Mouse (Mus musculus) lung, adult 2 months (tissue): ENCODE data around the gene Hps3. TPM values are rescaled to one million over a fixed set of nuclear protein-coding genes. Genes with fewer than 3 reads are reported as not detected.
A peak's percentile ranks its signal among the peaks of the same experiment; 100 is the strongest.

Experiments
- DNase-seq: peaks from one replicate; pipeline ENCODE4 v3.0.0; 2022
- H3K4me1 ChIP-seq: fragments of 200-500 bp; 2 replicates; pipeline ENCODE4 v1.6.1; 2011; ENCODE audit warnings: low read length; ENCODE audit not compliant: control insufficient read depth, insufficient read depth
- H3K4me3 ChIP-seq: fragments of 200-500 bp; replicated peaks from 2 replicates; pipeline ENCODE3; 2011; ENCODE audit warnings: low read depth, mild to moderate bottlenecking, control low read depth, low read length; ENCODE audit errors: extremely low read depth
- CTCF ChIP-seq: fragments of 200-500 bp; IDR thresholded peaks from 2 replicates; pipeline ENCODE4 v1.5.1; 2011; ENCODE audit warnings: mild to moderate bottlenecking, low read length, control low read depth; ENCODE audit not compliant: insufficient read depth
- POLR2A ChIP-seq: fragments of 200-500 bp; IDR thresholded peaks from 2 replicates; pipeline ENCODE4 v1.6.1; 2011; ENCODE audit warnings: low read depth, mild to moderate bottlenecking, control low read depth, low read length, borderline replicate concordance; ENCODE audit errors: extremely low read depth
- WGBS: fragments of 180-500 bp; shearing (Covaris S2); methylation state at CpG from one replicate; pipeline ENCODE4 v1.1.7; 2018; 5-methylcytosine and 5-hydroxymethylcytosine counted together
- polyA plus RNA-seq: library from polyadenylated mRNA; depleted of rRNA; stranded (reverse); fragments of >200 nt; gene quantifications from 2 replicates; pipeline ENCODE4 v1.2.3, GENCODE M21; 2012

Gene Hps3
- polyA plus RNA-seq, 1 experiment, result 19.5 TPM

DNA sequence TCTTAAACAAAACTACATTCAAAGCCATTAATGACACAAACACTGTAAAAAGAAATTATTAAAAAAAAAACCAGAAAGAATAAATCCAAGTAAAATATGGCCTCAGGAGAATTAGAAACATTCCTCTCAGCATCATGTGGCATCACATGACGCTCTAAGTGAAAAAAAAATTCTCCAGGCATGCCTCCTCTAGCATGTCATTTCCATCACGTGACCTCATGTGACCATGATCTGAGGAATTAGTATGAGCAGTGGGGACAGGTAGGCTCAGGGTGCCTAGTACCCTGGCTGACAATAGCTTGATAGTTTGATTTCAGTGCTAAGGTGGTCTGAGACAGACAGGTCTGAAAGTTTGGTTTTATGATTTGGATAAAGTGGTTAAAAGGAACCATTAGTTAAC lies 54.0 kb downstream of the Hps3 start:
- DNase-seq, result no peak
- 81% methylated on average over 2 of the region's 2 CpGs for WGBS
- TF ChIP-seq POLR2A (no peak), CTCF (no peak)
- no peaks in the 10 kb centered on the region for H3K4me1 ChIP-seq
- no peak overlapping the region for H3K4me3 ChIP-seq

DNA sequence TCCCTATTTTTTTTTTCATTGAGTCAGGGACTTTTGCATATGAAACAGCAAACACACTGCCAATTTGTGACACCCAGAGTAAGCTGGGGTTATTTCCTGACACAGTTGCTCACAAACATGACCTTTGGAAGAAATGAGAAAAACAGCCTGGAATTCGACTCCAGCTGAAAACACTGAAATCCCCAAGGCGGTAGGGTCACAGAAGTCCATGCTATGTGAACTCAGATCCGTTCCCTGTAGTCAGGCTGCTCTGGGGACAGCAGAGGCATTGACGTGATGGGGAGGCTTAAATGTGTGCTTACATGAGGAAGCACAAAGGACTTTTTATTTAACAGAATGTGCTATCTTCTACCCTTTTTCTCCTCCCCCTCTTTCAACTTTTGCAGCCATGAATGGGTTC lies 56.6 kb downstream of the Hps3 start:
- WGBS, result 46% methylated on average over 4 of the region's 4 CpGs
- no peak overlapping the region for H3K4me3 ChIP-seq
- no peaks in the 10 kb centered on the region for H3K4me1 ChIP-seq
- TF ChIP-seq CTCF, result no peak
- no peak for TF ChIP-seq POLR2A
- no peak for DNase-seq

DNA sequence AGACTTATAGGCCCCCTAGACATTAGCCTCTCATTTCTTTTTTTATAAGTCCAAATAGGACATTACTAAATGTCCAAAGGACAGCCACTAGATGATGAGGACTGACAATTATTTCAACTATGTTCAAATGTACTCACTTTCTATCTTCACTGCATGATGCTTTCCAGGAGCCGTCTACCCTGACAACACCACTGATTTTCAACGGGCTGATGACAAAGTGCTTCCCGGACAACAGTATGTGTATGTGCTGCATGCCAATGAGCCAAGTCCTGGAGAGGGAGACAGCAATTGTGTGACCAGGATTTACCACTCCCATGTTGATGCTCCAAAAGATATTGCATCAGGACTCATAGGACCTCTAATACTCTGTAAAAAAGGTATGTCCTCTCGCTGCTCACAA lies 69.0 kb downstream of the Hps3 start:
- DNase-seq, result no peak
- 77% methylated on average over 4 of the region's 4 CpGs for WGBS
- Histone ChIP-seq H3K4me1 (no peaks in the 10 kb centered on the region), H3K4me3 (no peak overlapping the region)
- TF ChIP-seq POLR2A (no peak), CTCF (no peak)

DNA sequence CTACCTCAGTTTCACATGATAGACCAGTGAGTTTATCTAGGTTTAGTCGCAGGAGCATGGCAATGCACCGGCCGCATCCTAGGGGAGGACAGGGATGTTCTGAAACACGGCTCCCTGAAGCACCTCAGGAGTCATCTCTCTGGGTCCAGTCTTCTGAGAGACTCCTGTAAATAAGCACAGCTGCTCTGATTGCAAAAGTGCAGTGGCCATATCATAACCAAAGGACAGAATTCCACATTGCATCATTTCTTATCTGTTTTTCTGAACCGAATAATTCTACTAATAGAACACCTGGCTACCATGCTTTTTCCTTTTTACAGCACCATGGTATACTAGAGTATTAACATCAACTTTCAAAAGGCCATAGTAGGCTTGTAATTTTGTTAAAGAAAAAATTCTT lies 69.9 kb downstream of the Hps3 start:
- no peak for DNase-seq
- no peak for TF ChIP-seq CTCF
- no peak for TF ChIP-seq POLR2A

DNA sequence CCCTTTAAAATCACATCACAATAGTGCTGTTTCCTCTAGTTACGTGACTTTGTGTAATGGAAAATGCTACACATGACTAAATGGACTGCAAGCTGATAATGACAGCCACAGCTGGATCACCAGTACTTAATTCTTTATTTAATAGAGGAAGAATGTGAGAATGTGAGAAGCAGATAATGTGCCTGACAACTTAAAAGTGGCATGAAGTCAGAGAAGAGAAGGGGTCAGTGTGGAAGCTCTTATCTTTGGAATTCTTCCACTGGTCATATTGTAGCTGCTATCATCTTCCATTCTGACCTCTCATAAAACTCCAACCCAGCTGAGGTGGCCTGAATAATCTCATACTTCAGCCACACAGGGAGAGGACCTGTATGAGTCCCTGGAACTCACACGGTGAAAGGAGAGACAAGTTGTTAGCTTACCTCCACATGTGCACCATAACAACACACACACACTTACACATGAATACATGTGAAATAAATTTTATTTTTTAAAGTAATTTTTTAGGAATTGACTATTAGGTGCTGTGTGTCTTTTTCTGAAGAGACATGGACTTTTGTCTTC lies 70.4 kb downstream of the Hps3 start:
- DNase-seq, result no peak
- TF ChIP-seq CTCF (no peak), POLR2A (no peak)
- no peaks in the 10 kb centered on the region for H3K4me1 ChIP-seq
- H3K4me3 ChIP-seq, result no peak overlapping the region
- 66% methylated on average over 2 of the region's 2 CpGs for WGBS

More for the DNA sequence above, 69.9 kb downstream of the Hps3 start:
- Histone ChIP-seq H3K4me3 (no peak overlapping the region), H3K4me1 (no peaks in the 10 kb centered on the region)
- WGBS, result 74% methylated on average over 5 of the region's 5 CpGs

DNA sequence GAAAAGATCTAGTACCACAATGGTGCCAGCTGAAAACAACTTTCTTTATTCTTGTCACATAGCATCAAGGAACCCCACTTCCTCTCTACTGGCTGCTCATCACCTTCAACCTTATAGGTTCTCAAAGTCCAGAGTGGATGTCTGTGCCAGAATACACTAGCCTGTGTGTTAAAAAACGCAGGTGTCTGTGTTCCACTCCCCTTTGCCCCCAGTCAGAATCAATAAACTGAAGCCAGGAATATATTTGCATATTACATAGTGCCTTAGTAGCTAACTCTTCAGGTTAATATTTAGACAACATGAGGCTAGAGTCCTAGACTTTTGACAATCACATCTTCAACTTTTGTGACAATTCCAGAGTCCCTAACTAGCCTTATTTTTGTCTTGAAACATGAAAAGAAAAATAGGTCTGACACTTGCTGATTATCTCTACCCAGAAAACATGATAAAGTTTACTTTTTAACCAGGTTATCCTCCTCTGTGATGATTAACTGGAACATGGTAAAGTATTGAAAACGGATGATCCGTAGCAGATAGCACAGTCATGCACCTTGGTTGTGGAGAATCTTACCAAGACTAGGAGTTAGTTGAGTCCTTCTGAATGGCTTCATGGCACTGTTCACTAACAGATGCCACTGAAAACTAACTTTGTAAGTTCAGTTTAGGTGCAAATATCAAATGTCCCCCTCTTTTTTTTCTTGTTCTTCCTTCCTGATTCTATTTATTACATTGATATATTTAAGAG lies 72.2 kb downstream of the Hps3 start:
- H3K4me3 ChIP-seq, result no peak overlapping the region
- WGBS, result 69% methylated on average over 3 of the region's 3 CpGs
- no peak for DNase-seq
- no peak for TF ChIP-seq POLR2A
- no peak for TF ChIP-seq CTCF
- H3K4me1 ChIP-seq, result no peaks in the 10 kb centered on the region; the same call in 1 of the 2 replicates

DNA sequence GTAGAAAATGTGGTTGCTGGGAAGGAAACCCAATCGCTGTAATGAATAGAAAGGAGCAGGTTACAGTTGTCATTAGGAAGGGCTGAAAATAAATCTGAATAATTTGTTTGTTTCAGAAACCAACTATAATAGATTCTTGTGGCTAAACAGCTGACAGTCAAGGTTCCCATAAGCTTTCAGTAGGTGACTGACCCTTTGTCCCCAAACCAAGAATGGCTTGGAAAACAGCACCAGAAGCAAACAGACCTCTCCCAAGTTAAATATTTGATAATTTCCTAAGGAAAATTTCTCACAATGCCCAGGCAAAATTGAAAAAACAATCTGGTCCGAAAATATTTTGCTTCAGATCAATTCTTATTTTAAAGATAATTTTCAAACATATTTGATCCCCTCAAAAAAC lies 73.8 kb downstream of the Hps3 start:
- peaks cover 2% of the 10 kb centered on the region; the same call in 1 of the 2 replicates for H3K4me1 ChIP-seq
- DNase-seq, result no peak
- TF ChIP-seq POLR2A, result no peak
- no peak for TF ChIP-seq CTCF
- H3K4me3 ChIP-seq, result no peak overlapping the region
- WGBS, result 76% methylated on average over 2 of the region's 2 CpGs

DNA sequence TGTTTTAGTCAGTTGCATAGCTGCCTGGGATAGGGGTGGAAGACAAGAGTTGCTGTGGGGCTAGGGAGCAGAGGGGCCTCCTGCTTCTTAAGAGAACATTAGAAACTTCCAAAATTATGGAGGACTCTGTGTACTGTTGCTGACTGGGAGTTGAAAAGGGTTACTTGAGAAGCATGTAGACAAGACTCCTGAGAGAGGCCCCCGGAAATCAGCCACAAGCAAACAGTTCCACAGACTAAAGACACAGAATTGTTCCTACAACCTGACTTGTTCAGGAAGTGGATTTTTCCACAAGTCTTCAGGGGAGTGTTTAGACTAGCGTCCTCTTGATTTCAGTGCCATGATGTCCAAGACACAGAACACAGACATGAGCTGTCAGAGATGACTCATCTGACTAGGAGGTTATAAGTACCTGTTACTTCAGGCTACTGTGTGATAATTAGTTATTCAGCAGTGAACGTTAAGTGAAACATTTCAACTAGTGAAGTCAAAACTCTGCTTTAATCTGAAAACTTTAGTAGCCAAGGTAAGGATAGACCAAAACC lies 74.5 kb downstream of the Hps3 start:
- 51% methylated on average over 3 of the region's 3 CpGs for WGBS
- Histone ChIP-seq H3K4me3 (no peak overlapping the region), H3K4me1 (peaks cover 2% of the 10 kb centered on the region; the same call in 1 of the 2 replicates)
- DNase-seq, result no peak
- no peak for TF ChIP-seq POLR2A
- no peak for TF ChIP-seq CTCF

DNA sequence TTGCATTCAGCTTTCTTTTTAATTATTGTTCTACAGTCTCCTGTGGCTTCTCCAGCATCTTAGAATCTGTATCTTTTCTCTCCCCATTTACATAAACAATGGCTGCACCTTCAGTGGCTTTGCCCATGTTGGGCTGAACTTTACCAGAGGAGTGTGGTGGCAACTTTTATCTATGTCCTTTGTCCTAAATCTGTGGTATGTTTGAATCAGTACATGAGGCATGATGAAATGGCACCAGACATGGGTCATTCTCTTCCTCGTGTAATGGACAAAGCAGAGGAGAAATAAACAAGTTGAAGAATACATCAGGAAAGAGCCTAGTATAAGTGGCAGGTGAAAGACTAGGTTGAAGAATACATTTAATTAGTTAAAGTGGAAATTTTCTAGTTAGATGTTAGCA lies 76.1 kb downstream of the Hps3 start:
- no peak for DNase-seq
- Histone ChIP-seq H3K4me3 (peak overlapping the region; percentile 23), H3K4me1 (peaks cover 2% of the 10 kb centered on the region)
- TF ChIP-seq CTCF (no peak), POLR2A (no peak)
- WGBS, result 51% methylated on average over 1 of the region's 1 CpGs

DNA sequence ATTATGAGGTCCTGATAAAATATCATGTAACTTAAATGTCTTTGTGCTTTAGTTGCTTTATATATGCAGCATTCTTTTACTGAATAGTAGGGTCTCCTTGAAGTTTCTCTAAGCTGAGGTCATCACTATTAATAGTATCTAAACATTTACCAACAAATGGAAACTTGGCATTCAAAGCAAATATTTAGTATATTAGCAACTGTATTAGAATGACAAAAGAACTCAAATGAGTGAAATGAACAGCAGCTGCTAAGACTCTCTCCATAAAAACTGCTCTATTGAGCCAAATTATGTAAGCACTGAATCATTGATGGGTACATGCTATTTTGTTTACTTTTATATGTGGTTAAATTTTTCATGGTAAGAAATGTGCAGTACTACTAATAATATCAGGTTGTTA lies 77.1 kb downstream of the Hps3 start:
- no peak for TF ChIP-seq POLR2A
- no peak for TF ChIP-seq CTCF
- no peak for DNase-seq
- Histone ChIP-seq H3K4me3 (peak overlapping the region; percentile 29), H3K4me1 (peaks cover 5% of the 10 kb centered on the region)
